ENCODE assay signal across 13 mouse cellular contexts in the genomic region with DNA sequence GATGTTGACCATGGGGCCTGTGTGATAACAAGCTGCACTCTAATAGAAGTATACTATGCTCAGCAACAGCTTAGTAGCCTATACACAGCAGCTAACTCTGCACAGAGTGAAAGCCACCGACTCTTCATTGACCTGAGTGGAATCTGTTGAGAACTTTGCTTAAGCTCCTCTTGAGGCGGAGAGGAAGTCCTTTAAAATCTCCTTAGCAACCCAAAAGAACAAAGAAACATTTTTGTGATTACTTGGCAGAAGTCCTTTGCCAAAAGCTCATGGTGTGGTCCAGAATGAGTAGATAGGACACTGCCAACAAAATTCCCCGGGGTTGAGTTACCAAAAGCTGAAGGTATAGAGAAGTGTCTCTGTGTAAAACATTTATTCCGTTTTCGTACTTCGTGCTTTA.
A peak's percentile ranks its signal among the peaks of the same experiment; 100 is the strongest.
DNase-seq lines count a peak whose midpoint lies in the region; ATAC-seq and TF ChIP-seq lines count a peak whose summit lies in the region.
"Had no signal": no experiment of that assay in that cellular context is flagged by ENCODE, and none has a peak within 500 bp of the region (broad histone marks: within the 10 kb centered on the region; RNA-seq: fewer than 3 reads in every experiment).

No protein-coding gene starts in this region.

- WGBS in heart, embryonic 12.5 days = 87% methylated on average over 6 of the region's 6 CpGs
- 87% methylated on average over 6 of the region's 6 CpGs for WGBS in embryonic facial prominence, embryonic 14.5 days
- WGBS in lung, postnatal 0 days = 52% methylated on average over 6 of the region's 6 CpGs

- peak; percentile 11 to 27 for DNase-seq in heart, postnatal 10 days
- no peak for DNase-seq in embryonic facial prominence, embryonic 14.5 days (ENCODE audit: low spot score)
- peak; percentile 88 for DNase-seq in lung, postnatal 0 days (ENCODE audit: low spot score)
- no peak for DNase-seq in c-Kit-positive CD71-positive TER-119-positive erythroid progenitor cells, embryonic 14.5 days (ENCODE audit: low spot score)
- no peak for DNase-seq in urinary bladder, postnatal 14 days (ENCODE audit: low spot score)
- DNase-seq: cerebellum, adult 11 months; kidney, postnatal 36 days; left cerebral cortex, postnatal 4 days had no signal

- no peak overlapping the region for H3K4me3 ChIP-seq in heart, embryonic 12.5 days
- H3K4me3 ChIP-seq in embryonic facial prominence, embryonic 14.5 days (ENCODE audit: low read depth, low read length) = no peak overlapping the region
- H3K4me3 ChIP-seq in lung, postnatal 0 days (ENCODE audit: low read depth, low read length) = no peak overlapping the region
- H3K4me3 ChIP-seq: forebrain, embryonic 15.5 days; liver, embryonic 15.5 days had no signal

- peak; percentile 54; the same call in 1 of the 2 replicates for TF ChIP-seq EP300 in lung, postnatal 0 days (IDR thresholded peaks at IDR 0.05)

- intact Hi-C loops in heart, postnatal 10 days (cut with DNase I) = no loop called here

- no peak for TF ChIP-seq CTCF in lung, postnatal 0 days (IDR thresholded peaks at IDR 0.05)

- ATAC-seq in heart, embryonic 12.5 days (ENCODE audit: insufficient number of reproducible peaks, low FRiP score) = no peak
- ATAC-seq in CD4-positive, CD25-positive, alpha-beta regulatory T cell, adult 4 months = peak; percentile 43
- no peak for ATAC-seq in embryonic facial prominence, embryonic 14.5 days (ENCODE audit: low read depth)
- ATAC-seq in lung, postnatal 0 days = peak; percentile 89
- ATAC-seq: forebrain, embryonic 15.5 days; hindbrain, embryonic 16.5 days had no signal

- no peak overlapping the region for H3K4me2 ChIP-seq in heart, embryonic 12.5 days
- no peak overlapping the region for H3K4me2 ChIP-seq in embryonic facial prominence, embryonic 14.5 days (ENCODE audit: low read depth, low read length)
- no peak overlapping the region for H3K4me2 ChIP-seq in lung, postnatal 0 days (replicated peaks; ENCODE audit: low read depth, low read length)
- H3K4me2 ChIP-seq: forebrain, embryonic 15.5 days; liver, embryonic 15.5 days had no signal

- no peaks in the 10 kb centered on the region for H3K27me3 ChIP-seq in heart, embryonic 12.5 days (replicated peaks)
- H3K27me3 ChIP-seq in embryonic facial prominence, embryonic 14.5 days (replicated peaks; ENCODE audit: control insufficient read depth, insufficient read depth, low read length) = no peaks in the 10 kb centered on the region
- H3K27me3 ChIP-seq in lung, postnatal 0 days (replicated peaks; ENCODE audit: insufficient read depth, low read length) = no peaks in the 10 kb centered on the region
- H3K27me3 ChIP-seq: forebrain, embryonic 15.5 days; liver, embryonic 15.5 days had no signal

- H3K9me3 ChIP-seq in heart, embryonic 12.5 days (replicated peaks) = no peaks in the 10 kb centered on the region
- no peaks in the 10 kb centered on the region for H3K9me3 ChIP-seq in embryonic facial prominence, embryonic 14.5 days (ENCODE audit: control insufficient read depth, low read length)
- no peaks in the 10 kb centered on the region for H3K9me3 ChIP-seq in lung, postnatal 0 days (ENCODE audit: low read length)
- H3K9me3 ChIP-seq: forebrain, embryonic 15.5 days; liver, embryonic 15.5 days had no signal

- no peak overlapping the region for H3K9ac ChIP-seq in heart, embryonic 12.5 days
- no peak overlapping the region for H3K9ac ChIP-seq in embryonic facial prominence, embryonic 14.5 days (ENCODE audit: low read depth, low read length)
- H3K9ac ChIP-seq in lung, postnatal 0 days (replicated peaks; ENCODE audit: low read depth) = no peak overlapping the region
- H3K9ac ChIP-seq: forebrain, embryonic 15.5 days; liver, embryonic 15.5 days had no signal

- no peak overlapping the region for H3K27ac ChIP-seq in heart, embryonic 12.5 days (ENCODE audit: poor library complexity, severe bottlenecking)
- peak overlapping the region; percentile 59; the same call in 1 of the 2 replicates for H3K27ac ChIP-seq in embryonic facial prominence, embryonic 14.5 days (replicated peaks; ENCODE audit: low read depth, low read length)
- H3K27ac ChIP-seq in lung, postnatal 0 days (ENCODE audit: low read length) = no peak overlapping the region
- H3K27ac ChIP-seq: forebrain, embryonic 15.5 days; liver, embryonic 15.5 days had no signal

- no peaks in the 10 kb centered on the region for H3K36me3 ChIP-seq in heart, embryonic 12.5 days
- no peaks in the 10 kb centered on the region for H3K36me3 ChIP-seq in embryonic facial prominence, embryonic 14.5 days (ENCODE audit: control insufficient read depth, insufficient read depth, low read length)
- H3K36me3 ChIP-seq in lung, postnatal 0 days (ENCODE audit: insufficient read depth, low read length) = no peaks in the 10 kb centered on the region
- H3K36me3 ChIP-seq: forebrain, embryonic 15.5 days; liver, embryonic 15.5 days had no signal

- H3K4me1 ChIP-seq in heart, embryonic 12.5 days (replicated peaks) = no peaks in the 10 kb centered on the region
- peaks cover 10% of the 10 kb centered on the region for H3K4me1 ChIP-seq in embryonic facial prominence, embryonic 14.5 days (ENCODE audit: control insufficient read depth, insufficient read depth, low read length)
- H3K4me1 ChIP-seq in lung, postnatal 0 days (ENCODE audit: insufficient read depth, low read depth, low read length) = no peaks in the 10 kb centered on the region
- H3K4me1 ChIP-seq: forebrain, embryonic 15.5 days; liver, embryonic 15.5 days had no signal

Comparison
In these comparisons a context has a peak if more than half of its experiments do, and no peak if none do; other contexts are left out.
1. DNase-seq: peak in heart, postnatal 10 days (2 of 2) and lung, postnatal 0 days (single experiment); none in embryonic facial prominence, embryonic 14.5 days (single experiment), c-Kit-positive CD71-positive TER-119-positive erythroid progenitor cells, embryonic 14.5 days (single experiment) and urinary bladder, postnatal 14 days (single experiment).
2. ATAC-seq: peak in CD4-positive, CD25-positive, alpha-beta regulatory T cell, adult 4 months (single experiment) and lung, postnatal 0 days (single experiment); none in heart, embryonic 12.5 days (single experiment) and embryonic facial prominence, embryonic 14.5 days (single experiment).